Mouse (Mus musculus) frontal cortex, adult (tissue): ENCODE data around the gene Tm9sf3.
A peak's percentile ranks its signal among the peaks of the same experiment; 100 is the strongest.

Source experiments
- ATAC-seq: cut with Nextera tagmentation; 2 replicates; pipeline ENCODE4 v1.9.2; 2017; ENCODE audit warnings: mild to moderate bottlenecking, moderate library complexity, mixed read lengths; ENCODE audit not compliant: low TSS enrichment

Tm9sf3 gene

DNA sequence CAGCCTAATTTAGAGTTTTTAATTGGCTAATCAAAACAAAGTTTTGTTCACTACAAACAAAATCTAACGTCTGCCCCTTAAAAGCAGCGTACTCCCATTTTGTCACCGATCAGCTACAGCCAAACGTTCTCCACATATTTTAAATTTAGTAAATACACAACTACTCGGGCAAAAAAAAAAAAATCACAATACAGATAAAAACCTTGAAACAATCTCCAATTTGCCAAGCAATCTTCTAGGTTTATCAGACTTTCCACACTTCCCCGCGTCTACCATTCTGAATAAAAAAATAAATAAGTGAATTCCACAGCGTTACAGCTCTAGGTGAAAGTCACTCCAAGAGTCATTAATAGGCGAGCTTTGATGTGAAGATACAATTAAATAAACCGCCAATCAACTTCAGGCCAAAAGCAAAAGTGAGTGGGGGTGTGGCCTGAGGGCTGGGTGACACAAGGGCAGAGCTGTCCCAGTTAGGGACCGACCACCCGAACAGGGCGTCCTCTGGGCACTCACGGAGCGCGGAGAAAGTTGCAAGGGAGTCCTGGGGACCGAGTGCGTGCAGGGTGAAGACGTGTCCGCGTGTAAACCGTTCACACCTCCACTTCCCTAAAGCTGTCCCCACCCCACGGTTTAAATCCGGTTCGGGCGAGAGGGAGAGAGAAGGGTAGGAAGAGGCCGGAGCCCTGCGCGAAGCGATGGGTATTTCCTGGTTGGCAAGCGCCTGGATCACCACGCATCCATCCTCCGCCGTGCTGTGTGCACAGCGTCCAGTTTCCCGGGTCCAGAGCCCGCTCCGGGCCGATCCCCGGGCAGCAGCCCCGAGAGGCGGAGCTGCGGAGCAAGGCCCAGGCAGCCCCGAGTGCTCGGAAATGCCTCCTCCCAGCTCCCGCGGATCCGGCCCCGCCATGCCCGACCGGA is 826 bp downstream of the Tm9sf3 start:
- peak; percentile 82 for ATAC-seq

- no peak for ATAC-seq
These were observed 3.1 kb downstream of the Tm9sf3 start for GRCm38 (mm10) chr19:41260736-41261135.

GRCm38 (mm10) chr19:41259256-41259655 is 4.5 kb downstream of the Tm9sf3 start:
- ATAC-seq, result no peak

GRCm38 (mm10) chr19:41258707-41259106 is 5.1 kb downstream of the Tm9sf3 start:
- ATAC-seq, result no peak

GRCm38 (mm10) chr19:41254584-41254983 is 9.2 kb downstream of the Tm9sf3 start:
- ATAC-seq, result no peak

DNA sequence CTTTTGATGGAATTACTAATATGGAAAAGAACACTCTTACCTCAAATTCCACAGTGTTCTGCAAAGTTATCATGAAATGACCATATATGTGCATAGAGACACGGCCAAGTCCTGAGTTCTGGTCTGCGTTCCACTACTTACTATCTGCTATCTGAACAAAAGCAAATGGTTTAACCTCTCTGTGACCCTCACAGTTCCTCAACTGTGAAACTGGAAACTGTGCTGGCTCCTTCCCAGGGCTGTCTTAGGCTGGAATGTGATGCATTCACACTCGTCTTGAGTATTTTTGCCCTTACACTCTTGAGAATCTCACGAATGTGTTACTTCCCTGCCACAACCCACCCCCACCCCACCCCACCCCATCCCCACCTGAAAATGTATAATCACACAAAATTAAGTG is 14.8 kb downstream of the Tm9sf3 start:
- no peak for ATAC-seq

DNA sequence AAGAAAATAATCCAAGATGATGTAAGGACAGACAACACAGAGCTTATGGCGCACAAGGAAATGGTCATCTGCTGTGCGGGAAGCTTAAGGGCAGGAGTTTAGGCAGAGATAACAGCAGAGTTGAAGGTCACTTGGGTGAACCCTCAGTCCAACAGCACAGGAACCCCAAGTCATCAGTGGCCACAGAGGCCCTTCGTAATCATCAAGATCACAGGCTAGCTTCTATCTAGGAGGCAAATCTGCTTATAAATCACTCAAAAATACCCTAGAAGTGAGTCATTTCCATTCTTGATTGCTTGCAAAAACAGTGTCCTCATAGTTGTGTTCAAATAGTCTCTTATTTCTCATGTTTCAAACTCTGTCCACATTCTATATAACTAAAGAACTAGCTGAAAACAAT is 15.5 kb downstream of the Tm9sf3 start:
- no peak for ATAC-seq

GRCm38 (mm10) chr19:41246271-41246670 is 17.5 kb downstream of the Tm9sf3 start:
- no peak for ATAC-seq

DNA sequence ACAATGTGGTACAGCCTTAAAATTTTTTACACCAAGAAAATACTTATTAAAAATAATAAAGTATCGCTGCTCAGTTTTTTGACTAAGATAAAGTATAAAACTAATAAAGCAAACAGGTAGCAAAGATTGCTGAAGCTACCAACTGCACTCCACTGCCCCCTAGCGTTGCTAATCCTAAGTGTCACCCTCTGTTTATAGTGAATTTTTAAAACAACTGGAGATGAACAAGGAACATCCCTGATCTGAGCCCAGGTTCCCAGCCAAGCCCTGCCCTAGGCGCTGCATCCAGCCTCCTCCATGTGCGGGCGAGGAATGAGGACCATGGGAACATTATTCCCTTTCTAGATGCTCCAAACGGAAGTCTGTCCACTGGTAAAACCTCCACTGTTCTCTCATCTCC is 19.2 kb downstream of the Tm9sf3 start:
- ATAC-seq, result no peak

GRCm38 (mm10) chr19:41241997-41242396 is 21.8 kb downstream of the Tm9sf3 start:
- ATAC-seq, result no peak

GRCm38 (mm10) chr19:41233698-41234097 is 30.1 kb downstream of the Tm9sf3 start:
- no peak for ATAC-seq

- ATAC-seq, result no peak
These were observed 55.5 kb downstream of the Tm9sf3 start for GRCm38 (mm10) chr19:41208326-41208725.

DNA sequence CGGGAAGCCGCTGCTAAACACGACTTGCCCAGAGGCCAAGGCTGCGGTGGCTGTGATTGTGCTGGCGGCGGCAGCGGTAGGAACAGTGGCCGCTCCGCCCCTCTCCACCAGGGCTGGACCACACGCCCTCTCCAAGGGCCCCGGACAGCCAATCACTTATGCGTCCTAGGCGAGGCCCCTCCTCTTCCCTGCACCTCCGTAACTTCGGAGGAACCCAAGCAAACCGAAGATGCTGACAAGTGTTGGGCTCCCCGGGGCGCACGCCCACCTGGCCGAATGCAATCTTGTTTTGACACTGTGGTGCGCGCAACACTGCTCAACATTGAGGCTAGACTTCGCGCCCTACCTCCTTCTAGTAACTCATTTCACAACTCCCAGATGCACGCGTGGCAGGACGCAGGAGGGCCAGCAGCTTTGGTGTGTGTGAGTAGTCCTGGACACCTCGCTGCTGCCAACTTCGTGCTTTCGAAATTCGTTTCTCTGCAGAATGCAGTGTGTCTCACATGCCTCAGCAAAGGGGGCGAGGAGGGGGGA is 56.9 kb downstream of the Tm9sf3 start, which contains the start of gene Tll2:
Gene Tll2 (minus strand): TSS at position 25 of the 534 bp plus-strand sequence.
- peak; percentile 58 for ATAC-seq

- ATAC-seq, result no peak
These were observed 57.6 kb downstream of the Tm9sf3 start for GRCm38 (mm10) chr19:41206041-41206810.

GRCm38 (mm10) chr19:41204159-41205081 is 59.4 kb downstream of the Tm9sf3 start:
- ATAC-seq, result peak; percentile 84

GRCm38 (mm10) chr19:41197606-41198005 is 66.2 kb downstream of the Tm9sf3 start:
- peak; percentile 85 for ATAC-seq

DNA sequence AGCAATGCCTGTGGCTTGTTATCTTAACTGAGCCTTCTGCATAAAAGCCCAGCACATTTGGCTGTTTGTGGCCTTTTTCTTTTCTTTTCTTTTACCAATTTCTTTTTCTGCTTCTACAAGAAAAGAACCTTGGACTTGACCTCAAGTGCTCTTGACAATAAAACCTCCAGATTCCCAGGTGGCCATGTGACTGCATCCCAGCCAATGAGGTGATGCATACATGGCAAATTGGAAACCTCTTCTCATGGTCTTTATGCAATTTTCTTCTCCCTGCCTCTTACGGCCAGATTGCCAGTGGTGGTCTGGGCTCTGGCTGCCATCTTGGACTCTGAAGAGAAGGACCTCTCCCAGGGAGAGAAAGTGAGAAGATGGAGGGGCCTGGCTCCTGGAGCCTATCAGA is 70.4 kb downstream of the Tm9sf3 start:
- ATAC-seq, result no peak

DNA sequence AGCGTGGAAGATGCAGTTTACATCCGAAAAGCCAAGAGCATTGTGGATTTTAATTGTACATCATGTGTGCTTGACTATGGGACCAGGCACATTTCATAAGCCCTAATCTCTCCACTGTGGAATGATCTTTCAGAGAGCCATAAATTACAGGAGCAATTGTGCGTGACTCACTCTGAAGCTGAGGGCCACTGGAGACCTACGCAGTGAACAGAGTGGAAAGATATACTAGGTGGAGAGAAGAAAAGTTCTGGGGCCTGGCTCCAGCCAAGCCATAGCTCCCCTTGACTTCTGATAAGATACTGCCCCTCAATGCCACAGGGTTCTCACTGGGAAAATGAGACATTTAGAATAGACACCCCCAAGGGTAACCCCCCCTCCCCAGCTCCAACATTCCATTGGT is 70.8 kb downstream of the Tm9sf3 start:
- no peak for ATAC-seq

DNA sequence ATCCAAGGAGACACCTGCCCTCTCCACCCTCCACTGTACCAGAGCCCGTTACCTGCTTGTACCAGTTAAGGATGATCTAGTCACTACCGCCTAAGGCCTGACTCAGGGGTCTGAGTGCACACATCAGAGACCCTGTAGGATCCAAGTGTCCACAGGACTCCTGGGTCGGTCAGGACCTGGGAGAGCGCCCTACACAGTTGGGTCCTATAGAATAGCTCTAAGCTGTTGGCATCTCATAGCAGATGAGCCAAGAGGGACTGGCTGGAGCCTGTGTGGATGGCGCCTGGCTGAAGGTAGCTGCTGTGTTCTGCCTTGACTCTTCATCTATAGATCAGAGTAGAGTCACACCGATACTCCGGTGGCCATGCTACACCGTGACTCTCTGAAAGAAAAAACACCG is 72.1 kb downstream of the Tm9sf3 start:
- no peak for ATAC-seq

- ATAC-seq, result no peak
These were observed 72.8 kb downstream of the Tm9sf3 start for GRCm38 (mm10) chr19:41190876-41191434.

DNA sequence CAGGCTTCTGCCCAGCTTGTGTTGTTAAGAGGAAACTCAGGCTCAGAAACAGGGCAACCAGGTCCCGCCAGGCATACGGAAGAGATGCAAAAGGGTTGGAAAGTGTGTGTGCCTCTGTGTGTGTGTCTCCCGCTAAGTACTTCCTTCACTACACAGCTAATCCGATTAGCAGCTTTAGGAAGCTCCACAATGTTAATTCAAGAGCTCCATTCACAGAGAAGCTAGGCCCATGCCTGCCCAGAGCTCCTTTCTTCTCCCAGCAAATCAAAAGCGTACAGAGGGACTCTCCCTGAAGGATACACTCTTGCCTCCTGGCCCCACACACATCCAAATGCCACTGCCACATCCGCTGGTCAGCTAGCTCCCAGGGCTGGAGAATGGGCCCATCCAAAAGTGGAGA is 86.5 kb downstream of the Tm9sf3 start:
- ATAC-seq, result no peak
